ENCODE assay signal across 16 mouse cellular contexts in genomic region chr2:15643864-15644263, GRCm38 (mm10).
"Had no signal": no experiment of that assay in that cellular context is flagged by ENCODE, and none has a peak within 500 bp of the region (broad histone marks: within the 10 kb centered on the region; RNA-seq: fewer than 3 reads in every experiment).

No protein-coding gene starts in this region.

- H3K4me2 ChIP-seq: kidney, embryonic 15.5 days; limb, embryonic 12.5 days; limb, embryonic 15.5 days; liver, embryonic 11.5 days; lung, embryonic 14.5 days; midbrain, embryonic 13.5 days had no signal

- H3K36me3 ChIP-seq: kidney, embryonic 15.5 days; limb, embryonic 12.5 days; limb, embryonic 15.5 days; midbrain, embryonic 13.5 days had no signal

- H3K27me3 ChIP-seq: kidney, embryonic 15.5 days; limb, embryonic 12.5 days; limb, embryonic 15.5 days; midbrain, embryonic 13.5 days had no signal

- H3K9ac ChIP-seq: kidney, embryonic 15.5 days; limb, embryonic 12.5 days; limb, embryonic 15.5 days; liver, embryonic 14.5 days; liver, postnatal 0 days; lung, embryonic 14.5 days; midbrain, embryonic 13.5 days had no signal

- H3K4me1 ChIP-seq: kidney, embryonic 15.5 days; limb, embryonic 12.5 days; limb, embryonic 15.5 days; midbrain, embryonic 13.5 days had no signal

- ATAC-seq: liver, postnatal 0 days; lung, postnatal 0 days; midbrain, embryonic 13.5 days had no signal

- DNase-seq: kidney, adult 8-10 months; kidney, postnatal 14 days; kidney, postnatal 4 days; left cerebral cortex, postnatal 4 days; liver, postnatal 0 days; lung, embryonic 14.5 days; thymus, adult 18-20 months; thymus, postnatal 4 days had no signal

- H3K4me3 ChIP-seq: kidney, embryonic 15.5 days; limb, embryonic 12.5 days; limb, embryonic 15.5 days; midbrain, embryonic 13.5 days had no signal

- H3K9me3 ChIP-seq: kidney, embryonic 15.5 days; limb, embryonic 12.5 days; limb, embryonic 15.5 days; midbrain, embryonic 13.5 days had no signal

- H3K27ac ChIP-seq: kidney, embryonic 15.5 days; limb, embryonic 12.5 days; limb, embryonic 15.5 days; liver, embryonic 14.5 days; macrophage; midbrain, embryonic 13.5 days had no signal
